Mouse (Mus musculus): ENCODE measurements around the gene Cdc42ep4. TPM values are rescaled to one million over a fixed set of nuclear protein-coding genes. Genes with fewer than 3 reads are reported as not detected.

Cdc42ep4 gene
- polyA plus RNA-seq, 1 experiment from 2014 or later, result 18.4 TPM

DNA sequence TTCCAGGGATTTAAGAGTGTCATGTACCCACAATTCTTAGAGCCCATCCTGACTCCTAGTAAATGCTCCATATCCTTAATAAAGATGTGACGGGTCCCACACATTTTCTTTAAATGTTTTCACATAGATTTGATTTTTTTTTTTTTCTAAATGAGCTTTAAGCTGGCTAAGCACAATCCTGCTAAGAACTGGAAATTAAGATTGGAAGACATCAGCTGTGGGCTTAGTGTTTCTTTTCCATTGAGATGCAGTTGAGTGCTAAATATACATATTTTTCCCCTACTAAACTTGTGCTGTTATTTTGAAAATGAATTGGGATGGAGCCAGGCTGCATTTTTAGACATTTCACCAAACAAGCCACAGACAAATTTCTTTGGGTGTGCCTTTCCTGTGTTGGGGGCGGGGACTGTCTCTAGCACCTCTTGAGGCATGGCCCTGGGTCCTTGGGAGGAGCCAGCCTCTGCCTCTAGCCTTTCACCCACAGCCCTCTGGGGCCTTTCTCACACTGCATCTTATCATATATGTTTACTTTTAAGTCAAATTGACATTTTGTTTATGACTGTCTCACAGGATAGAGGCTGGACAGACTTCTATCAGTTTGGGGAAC is 36.6 kb upstream of the Cdc42ep4 start:
- Histone ChIP-seq H3K4me1 (ENCODE audit: control insufficient read depth, insufficient read depth, low read length) (peaks cover 42% of the 10 kb centered on the region), H3K9me3 (replicated peaks; ENCODE audit: control insufficient read depth, low read length) (no peaks in the 10 kb centered on the region), H3K9ac (ENCODE audit: low read depth, low read length) (no peak overlapping the region), H3K27me3 (ENCODE audit: control insufficient read depth, insufficient read depth, low read length) (no peaks in the 10 kb centered on the region), H3K4me2 (no peak overlapping the region), H3K27ac (ENCODE audit: low read depth, low read length) (no peak overlapping the region), H3K36me3 (ENCODE audit: control insufficient read depth, insufficient read depth, low read length) (no peaks in the 10 kb centered on the region), H3K4me3 (ENCODE audit: low read depth, low read length) (no peak overlapping the region)
- ATAC-seq (replicated peaks; ENCODE audit: insufficient number of reproducible peaks, low FRiP score, low TSS enrichment), result no peak
- 57% methylated on average over 2 of the region's 2 CpGs for WGBS (ENCODE audit: insufficient replicate concordance)

DNA sequence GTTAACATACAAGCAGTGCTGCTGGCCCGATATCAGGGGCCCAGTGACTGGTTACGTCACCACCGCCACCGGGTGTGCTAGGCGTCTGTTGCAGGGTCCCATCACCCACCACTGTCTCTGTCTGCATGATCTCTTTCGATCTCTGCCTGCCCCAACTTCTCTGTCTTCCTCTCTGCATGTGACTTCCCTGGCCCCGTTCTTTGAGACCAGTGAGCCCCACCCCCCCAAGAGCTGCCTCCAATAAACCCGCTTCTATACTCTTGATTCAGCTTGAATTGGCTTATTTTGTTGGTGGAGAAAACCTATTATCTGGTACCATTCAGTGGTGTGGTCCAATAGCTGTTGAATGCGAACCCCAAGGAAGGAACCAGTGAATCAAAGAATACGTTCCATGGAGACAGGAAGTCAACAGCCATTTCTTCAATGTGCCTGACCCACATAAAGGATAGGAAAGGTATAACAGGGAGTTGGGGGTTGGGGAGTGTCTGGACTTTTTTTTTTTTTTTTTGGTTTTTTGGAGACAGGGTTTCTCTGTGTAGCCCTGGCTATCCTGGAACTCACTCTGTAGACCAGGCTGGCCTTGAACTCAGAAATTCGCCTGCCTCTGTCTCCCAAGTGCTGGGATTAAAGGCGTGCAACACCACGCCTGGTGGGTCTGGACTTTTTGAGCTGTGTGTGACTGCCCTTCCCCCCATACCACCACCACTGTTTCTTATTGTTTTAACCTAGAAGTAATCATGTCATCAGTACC is 35.9 kb upstream of the Cdc42ep4 start:
- no peak for ATAC-seq (replicated peaks; ENCODE audit: insufficient number of reproducible peaks, low FRiP score, low TSS enrichment)
- 78% methylated on average over 13 of the region's 13 CpGs for WGBS (ENCODE audit: insufficient replicate concordance)
- Histone ChIP-seq H3K27me3 (ENCODE audit: control insufficient read depth, insufficient read depth, low read length) (no peaks in the 10 kb centered on the region), H3K27ac (ENCODE audit: low read depth, low read length) (no peak overlapping the region), H3K36me3 (ENCODE audit: control insufficient read depth, insufficient read depth, low read length) (no peaks in the 10 kb centered on the region), H3K4me3 (ENCODE audit: low read depth, low read length) (no peak overlapping the region), H3K9ac (ENCODE audit: low read depth, low read length) (no peak overlapping the region), H3K9me3 (replicated peaks; ENCODE audit: control insufficient read depth, low read length) (no peaks in the 10 kb centered on the region), H3K4me2 (no peak overlapping the region), H3K4me1 (ENCODE audit: control insufficient read depth, insufficient read depth, low read length) (peaks cover 42% of the 10 kb centered on the region)

DNA sequence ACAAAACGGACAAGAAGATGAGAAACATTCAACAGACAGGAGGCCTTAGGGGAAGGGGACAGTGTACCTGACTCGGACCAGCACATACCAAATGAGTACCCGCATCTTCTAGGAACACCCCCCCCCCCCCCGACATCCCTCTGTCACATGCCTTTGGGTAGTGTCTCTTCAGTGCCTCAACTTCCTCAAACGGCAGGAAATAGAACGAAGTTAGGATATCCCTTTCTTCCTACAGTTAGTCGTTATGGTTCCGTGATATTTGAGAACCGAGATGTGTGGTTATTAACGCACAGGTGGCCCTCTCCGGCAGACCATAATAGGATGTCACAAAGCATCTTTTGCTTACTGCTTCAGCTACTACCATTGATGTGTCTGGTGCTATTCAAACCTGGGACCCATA is 35.3 kb upstream of the Cdc42ep4 start:
- WGBS (ENCODE audit: insufficient replicate concordance), result 73% methylated on average over 11 of the region's 11 CpGs

DNA sequence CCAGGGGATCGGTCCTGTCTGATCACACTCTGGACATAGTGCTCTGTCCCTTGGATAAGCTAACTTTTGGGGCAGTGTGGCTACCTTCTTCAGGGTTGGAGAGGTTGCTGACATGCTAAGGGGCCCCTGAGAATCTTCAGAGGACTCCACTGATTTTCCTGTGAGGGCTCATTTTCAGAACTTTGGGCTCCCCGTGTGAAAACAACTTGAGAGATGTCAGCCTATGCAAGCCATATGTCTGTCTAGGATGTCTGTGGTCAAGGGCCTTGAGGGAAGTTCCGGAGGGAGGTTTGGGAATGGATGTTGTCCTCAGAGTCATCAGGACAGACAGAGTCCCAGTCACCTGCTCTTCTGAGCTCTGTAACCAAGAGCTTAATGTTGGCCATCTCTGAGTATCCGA is 34.7 kb upstream of the Cdc42ep4 start:
- ATAC-seq (replicated peaks; ENCODE audit: insufficient number of reproducible peaks, low FRiP score, low TSS enrichment), result no peak
- Histone ChIP-seq H3K9ac (ENCODE audit: low read depth, low read length) (peak overlapping the region; percentile 67), H3K4me2 (peak overlapping the region; percentile 78), H3K27ac (ENCODE audit: low read depth, low read length) (peak overlapping the region; percentile 81), H3K27me3 (ENCODE audit: control insufficient read depth, insufficient read depth, low read length) (no peaks in the 10 kb centered on the region), H3K4me1 (ENCODE audit: control insufficient read depth, insufficient read depth, low read length) (peaks cover 45% of the 10 kb centered on the region), H3K9me3 (replicated peaks; ENCODE audit: control insufficient read depth, low read length) (no peaks in the 10 kb centered on the region), H3K4me3 (ENCODE audit: low read depth, low read length) (no peak overlapping the region), H3K36me3 (ENCODE audit: control insufficient read depth, insufficient read depth, low read length) (no peaks in the 10 kb centered on the region)
- 41% methylated on average over 4 of the region's 4 CpGs for WGBS (ENCODE audit: insufficient replicate concordance)

More for the DNA sequence above, 35.3 kb upstream of the Cdc42ep4 start:
- Histone ChIP-seq H3K27ac (ENCODE audit: low read depth, low read length) (peak overlapping the region; percentile 81; the same call in 1 of the 2 replicates), H3K9ac (ENCODE audit: low read depth, low read length) (no peak overlapping the region; the same call in 1 of the 2 replicates), H3K4me2 (no peak overlapping the region), H3K4me3 (ENCODE audit: low read depth, low read length) (no peak overlapping the region), H3K36me3 (ENCODE audit: control insufficient read depth, insufficient read depth, low read length) (no peaks in the 10 kb centered on the region), H3K9me3 (replicated peaks; ENCODE audit: control insufficient read depth, low read length) (no peaks in the 10 kb centered on the region), H3K27me3 (ENCODE audit: control insufficient read depth, insufficient read depth, low read length) (no peaks in the 10 kb centered on the region), H3K4me1 (ENCODE audit: control insufficient read depth, insufficient read depth, low read length) (peaks cover 44% of the 10 kb centered on the region)
- ATAC-seq (replicated peaks; ENCODE audit: insufficient number of reproducible peaks, low FRiP score, low TSS enrichment), result no peak

DNA sequence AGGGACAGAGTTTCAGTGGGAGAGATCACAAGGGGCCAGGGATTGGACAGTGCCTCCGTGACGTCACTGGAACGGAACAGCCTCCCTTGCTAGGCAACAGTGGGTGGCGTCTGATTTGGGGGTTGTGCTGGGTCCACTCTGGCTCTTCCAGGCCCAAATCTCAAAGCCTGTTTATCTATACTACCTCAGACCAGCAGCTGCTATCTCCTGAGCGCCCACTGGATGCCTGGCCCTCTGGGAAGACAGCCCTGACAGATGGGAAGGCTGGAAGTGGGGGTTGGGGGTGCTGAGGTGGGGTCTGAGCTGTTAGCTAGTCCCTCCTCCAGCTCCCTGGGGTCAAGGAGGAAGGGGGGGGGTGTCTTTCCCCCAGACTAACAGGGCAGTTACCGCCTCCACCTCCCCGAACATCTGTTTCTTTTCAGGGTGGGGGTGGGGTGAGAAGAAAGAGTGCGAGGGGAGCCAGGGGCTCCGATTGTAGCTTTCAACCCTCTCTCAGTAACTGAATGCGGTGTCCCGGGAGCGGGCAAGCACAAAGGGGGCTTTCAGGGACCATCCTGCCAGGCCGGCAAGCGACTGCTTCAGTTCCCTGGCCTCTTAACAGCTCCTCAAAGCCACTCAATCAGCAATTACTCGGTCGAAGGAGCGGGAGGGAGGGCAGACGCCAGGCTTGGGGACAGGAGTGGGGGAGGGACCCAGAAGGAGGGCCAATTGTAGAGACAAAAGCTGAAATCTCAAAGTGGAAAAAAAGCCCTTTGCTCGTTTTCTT is 33.9 kb upstream of the Cdc42ep4 start:
- 0% methylated on average over 19 of the region's 19 CpGs for WGBS (ENCODE audit: insufficient replicate concordance)
- no peaks in the 10 kb centered on the region for H3K27me3 ChIP-seq (ENCODE audit: control insufficient read depth, insufficient read depth, low read length)
- H3K4me2 ChIP-seq, result peak overlapping the region; percentile 78
- H3K4me3 ChIP-seq (ENCODE audit: low read depth, low read length), result peak overlapping the region; percentile 31
- no peaks in the 10 kb centered on the region for H3K36me3 ChIP-seq (ENCODE audit: control insufficient read depth, insufficient read depth, low read length)
- peaks cover 44% of the 10 kb centered on the region for H3K4me1 ChIP-seq (ENCODE audit: control insufficient read depth, insufficient read depth, low read length)
- no peaks in the 10 kb centered on the region for H3K9me3 ChIP-seq (replicated peaks; ENCODE audit: control insufficient read depth, low read length)
- H3K27ac ChIP-seq (ENCODE audit: low read depth, low read length), result peak overlapping the region; percentile 81
- ATAC-seq (replicated peaks; ENCODE audit: insufficient number of reproducible peaks, low FRiP score, low TSS enrichment), result peak; percentile 83
- peak overlapping the region; percentile 67 for H3K9ac ChIP-seq (ENCODE audit: low read depth, low read length)

DNA sequence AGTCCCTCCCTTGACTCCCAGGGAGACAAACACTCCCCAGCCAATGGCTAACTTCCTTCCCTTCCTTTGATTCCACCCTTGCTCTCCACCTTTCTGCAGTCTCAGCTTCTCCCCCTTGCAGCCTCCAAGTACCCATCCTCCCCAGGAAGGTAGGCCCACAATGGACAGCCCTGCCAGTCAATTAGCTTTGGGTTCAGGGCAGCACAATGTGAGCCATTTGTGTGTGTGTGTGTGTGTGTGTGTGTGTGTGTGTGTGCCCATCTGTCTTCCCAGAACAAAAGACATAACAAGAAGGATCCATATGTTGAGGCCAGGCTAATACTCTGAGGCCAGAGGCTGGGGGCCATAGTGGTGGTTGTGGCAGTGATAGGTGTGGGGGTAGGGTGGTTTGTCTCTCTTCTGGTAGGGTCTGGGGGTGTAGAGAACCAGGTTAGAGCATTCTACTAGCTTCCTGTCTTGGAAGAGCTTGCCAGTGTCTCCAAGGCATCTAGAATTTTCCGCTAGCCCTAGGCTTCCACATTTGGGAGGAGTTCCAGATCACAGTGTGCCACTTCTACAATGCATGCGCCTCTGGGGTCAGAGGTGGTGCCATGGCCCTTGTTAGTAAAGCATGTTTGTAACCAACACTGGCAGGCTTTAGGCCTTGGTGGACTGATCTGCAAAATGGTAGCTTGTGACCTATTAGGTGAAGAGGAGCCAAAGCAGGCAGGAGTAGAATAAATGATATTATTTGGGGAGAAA is 33.1 kb upstream of the Cdc42ep4 start:
- no peaks in the 10 kb centered on the region for H3K27me3 ChIP-seq (ENCODE audit: control insufficient read depth, insufficient read depth, low read length)
- H3K9me3 ChIP-seq (replicated peaks; ENCODE audit: control insufficient read depth, low read length), result no peaks in the 10 kb centered on the region
- ATAC-seq (replicated peaks; ENCODE audit: insufficient number of reproducible peaks, low FRiP score, low TSS enrichment), result no peak
- peak overlapping the region; percentile 78 for H3K4me2 ChIP-seq
- H3K4me3 ChIP-seq (ENCODE audit: low read depth, low read length), result no peak overlapping the region; the same call in 1 of the 2 replicates
- H3K36me3 ChIP-seq (ENCODE audit: control insufficient read depth, insufficient read depth, low read length), result no peaks in the 10 kb centered on the region
- H3K9ac ChIP-seq (ENCODE audit: low read depth, low read length), result peak overlapping the region; percentile 67
- WGBS (ENCODE audit: insufficient replicate concordance), result 51% methylated on average over 2 of the region's 2 CpGs
- H3K27ac ChIP-seq (ENCODE audit: low read depth, low read length), result peak overlapping the region; percentile 81
- H3K4me1 ChIP-seq (ENCODE audit: control insufficient read depth, insufficient read depth, low read length), result peaks cover 44% of the 10 kb centered on the region

DNA sequence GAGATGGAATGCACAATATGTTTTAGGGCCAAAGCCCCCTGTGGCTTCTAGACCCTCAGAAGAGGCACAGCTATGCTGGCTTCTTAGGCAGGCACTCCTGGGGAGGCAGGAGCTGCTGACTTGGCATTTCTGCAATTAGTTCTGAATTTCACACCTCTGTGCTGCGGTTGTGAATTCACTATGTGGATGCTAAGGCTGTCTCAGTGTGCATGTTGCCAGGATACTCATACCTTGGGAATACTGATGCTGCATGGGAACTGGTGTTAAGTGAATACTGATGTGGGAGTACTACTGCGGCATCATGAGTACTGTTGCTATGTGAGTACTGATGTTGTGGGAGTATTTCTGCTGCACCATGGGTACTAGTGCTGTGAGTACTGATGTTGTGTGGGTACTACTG is 30.8 kb upstream of the Cdc42ep4 start:
- 0 out of 2 replicates have a peak, but pooled peaks cover 2% of the 10 kb centered on the region for H3K27me3 ChIP-seq (ENCODE audit: control insufficient read depth, insufficient read depth, low read length)
- 0 out of 2 replicates have a peak overlapping the region, but pooled peaks have one; percentile 22 for H3K27ac ChIP-seq (ENCODE audit: low read depth, low read length)
- H3K9ac ChIP-seq (ENCODE audit: low read depth, low read length), result no peak overlapping the region
- no peaks in the 10 kb centered on the region for H3K9me3 ChIP-seq (replicated peaks; ENCODE audit: control insufficient read depth, low read length)
- 81% methylated on average over 2 of the region's 2 CpGs for WGBS (ENCODE audit: insufficient replicate concordance)
- no peak for ATAC-seq (replicated peaks; ENCODE audit: insufficient number of reproducible peaks, low FRiP score, low TSS enrichment)
- peaks cover 48% of the 10 kb centered on the region for H3K4me1 ChIP-seq (ENCODE audit: control insufficient read depth, insufficient read depth, low read length)
- no peaks in the 10 kb centered on the region for H3K36me3 ChIP-seq (ENCODE audit: control insufficient read depth, insufficient read depth, low read length)
- no peak overlapping the region for H3K4me2 ChIP-seq
- no peak overlapping the region for H3K4me3 ChIP-seq (ENCODE audit: low read depth, low read length)

DNA sequence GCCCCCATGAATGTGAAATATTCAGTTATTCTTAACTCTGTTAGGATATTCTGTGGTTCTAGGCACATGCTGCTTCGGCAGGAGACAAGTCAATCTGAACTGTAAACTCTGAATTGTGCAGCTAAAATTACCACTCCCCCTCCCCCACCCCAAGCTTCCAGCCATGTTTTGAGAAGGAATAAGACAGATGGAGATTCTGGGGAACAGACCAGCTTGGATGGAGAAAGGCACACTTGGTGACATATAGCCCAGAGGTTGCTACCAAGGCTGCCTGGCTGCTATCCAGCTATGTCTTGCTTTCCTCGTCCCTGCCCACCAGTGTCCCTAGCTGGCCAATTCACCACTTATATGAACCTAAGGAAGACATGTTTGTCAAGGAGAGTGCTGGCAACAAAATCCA is 30.3 kb upstream of the Cdc42ep4 start:
- no peaks in the 10 kb centered on the region for H3K9me3 ChIP-seq (replicated peaks; ENCODE audit: control insufficient read depth, low read length)
- H3K4me1 ChIP-seq (ENCODE audit: control insufficient read depth, insufficient read depth, low read length), result peaks cover 50% of the 10 kb centered on the region

More for the DNA sequence above, 30.3 kb upstream of the Cdc42ep4 start:
- Histone ChIP-seq H3K27me3 (ENCODE audit: control insufficient read depth, insufficient read depth, low read length) (0 out of 2 replicates have a peak, but pooled peaks cover 2% of the 10 kb centered on the region), H3K36me3 (ENCODE audit: control insufficient read depth, insufficient read depth, low read length) (no peaks in the 10 kb centered on the region), H3K27ac (ENCODE audit: low read depth, low read length) (0 out of 2 replicates have a peak overlapping the region, but pooled peaks have one; percentile 22), H3K4me2 (no peak overlapping the region), H3K4me3 (ENCODE audit: low read depth, low read length) (no peak overlapping the region), H3K9ac (ENCODE audit: low read depth, low read length) (no peak overlapping the region)
- no peak for ATAC-seq (replicated peaks; ENCODE audit: insufficient number of reproducible peaks, low FRiP score, low TSS enrichment)
- WGBS (ENCODE audit: insufficient replicate concordance), result 49% methylated on average over 2 of the region's 2 CpGs
